Mouse (Mus musculus) midbrain, embryonic 16.5 days (tissue): ENCODE results near the gene Sun3. TPM values are rescaled to one million over a fixed set of nuclear protein-coding genes. Genes with fewer than 3 reads are reported as not detected.

ENCODE experiments used
- ATAC-seq: fragments of 200-750 bp; cut with Nextera tagmentation; 2 replicates; pipeline ENCODE4 v1.8.0; 2017; ENCODE audit warnings: moderate TSS enrichment
- H3K27ac ChIP-seq: fragments of 300-500 bp; sonication (generic); 2 replicates; pipeline ENCODE4 v1.5.1; 2014; ENCODE audit warnings: mild to moderate bottlenecking, low read length, mixed read lengths
- H3K27me3 ChIP-seq: fragments of 300-500 bp; sonication (generic); 2 replicates; pipeline ENCODE4 v1.6.1; 2014; ENCODE audit warnings: low read depth, low read length, mixed read lengths; ENCODE audit not compliant: control insufficient read depth, insufficient read depth
- H3K36me3 ChIP-seq: fragments of 300-500 bp; sonication (generic); 2 replicates; pipeline ENCODE4 v1.6.1; 2014; ENCODE audit warnings: mild to moderate bottlenecking, low read length, moderate library complexity, mixed read lengths; ENCODE audit not compliant: control insufficient read depth, insufficient read depth
- H3K4me1 ChIP-seq: fragments of 300-500 bp; sonication (generic); 2 replicates; pipeline ENCODE4 v1.6.1; 2014; ENCODE audit warnings: mild to moderate bottlenecking, low read length, mixed read lengths; ENCODE audit not compliant: control insufficient read depth, insufficient read depth
- H3K4me2 ChIP-seq: fragments of 300-500 bp; sonication (generic); 2 replicates; pipeline ENCODE4 v1.6.1; 2014; ENCODE audit warnings: mild to moderate bottlenecking, low read length, mixed read lengths
- H3K4me3 ChIP-seq: fragments of 300-500 bp; sonication (generic); 2 replicates; pipeline ENCODE4 v1.5.1; 2014; ENCODE audit warnings: low read depth, mild to moderate bottlenecking, low read length, moderate library complexity, mixed read lengths
- H3K9ac ChIP-seq: fragments of 300-500 bp; sonication (generic); 2 replicates; pipeline ENCODE4 v1.6.1; 2014; ENCODE audit warnings: low read depth, low read length, mixed read lengths
- H3K9me3 ChIP-seq: fragments of 300-500 bp; sonication (generic); replicated peaks from 2 replicates; pipeline ENCODE4 v1.6.1; 2014; ENCODE audit warnings: mild to moderate bottlenecking, low read length, mixed read lengths; ENCODE audit not compliant: control insufficient read depth, poor library complexity, severe bottlenecking
- WGBS: fragments of 180-500 bp; shearing (Covaris S2); extraction: QIAGEN DNeasy Blood & Tissue Kit; methylation state at CpG from one replicate; pipeline ENCODE4 v1.1.7; 2014; 5-methylcytosine and 5-hydroxymethylcytosine counted together
- polyA plus RNA-seq: library from polyadenylated mRNA; unstranded; fragments of >200 nt; fragmentation: Nextera tagmentation; extraction: Ambion mirVana; gene quantifications from 2 replicates; pipeline ENCODE4 v1.2.1, GENCODE M21; 2015

Gene Sun3
- polyA plus RNA-seq, 1 experiment from 2014 or later = 0.15 TPM

DNA sequence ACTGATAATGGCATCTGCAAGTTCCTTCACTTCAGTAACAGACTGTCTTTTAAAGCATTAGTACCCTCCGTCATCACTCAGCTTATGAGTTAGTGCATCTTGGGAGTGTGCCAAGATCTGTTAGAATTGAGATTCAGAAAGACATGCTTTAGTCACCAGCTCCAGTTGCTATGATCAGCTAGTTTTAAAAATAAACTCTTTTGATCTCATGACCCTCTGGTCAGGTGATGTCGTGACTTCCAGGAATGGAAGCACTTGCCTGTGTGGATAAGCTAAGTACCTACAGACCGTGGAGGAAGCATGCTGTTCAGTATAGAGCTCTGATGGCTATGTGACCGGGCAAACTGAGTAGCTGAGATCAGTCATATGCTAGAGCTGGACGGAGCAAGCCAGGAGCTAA, 1.7 kb downstream of the Sun3 start:
- Histone ChIP-seq H3K27me3 (peaks cover 11% of the 10 kb centered on the region), H3K4me1 (peaks cover 2% of the 10 kb centered on the region; the same call in 1 of the 2 replicates), H3K36me3 (no peaks in the 10 kb centered on the region), H3K9ac (no peak overlapping the region), H3K4me3 (no peak overlapping the region), H3K27ac (no peak overlapping the region), H3K9me3 (no peaks in the 10 kb centered on the region), H3K4me2 (no peak overlapping the region)
- 80% methylated on average over 5 of the region's 5 CpGs for WGBS
- ATAC-seq = no peak

DNA sequence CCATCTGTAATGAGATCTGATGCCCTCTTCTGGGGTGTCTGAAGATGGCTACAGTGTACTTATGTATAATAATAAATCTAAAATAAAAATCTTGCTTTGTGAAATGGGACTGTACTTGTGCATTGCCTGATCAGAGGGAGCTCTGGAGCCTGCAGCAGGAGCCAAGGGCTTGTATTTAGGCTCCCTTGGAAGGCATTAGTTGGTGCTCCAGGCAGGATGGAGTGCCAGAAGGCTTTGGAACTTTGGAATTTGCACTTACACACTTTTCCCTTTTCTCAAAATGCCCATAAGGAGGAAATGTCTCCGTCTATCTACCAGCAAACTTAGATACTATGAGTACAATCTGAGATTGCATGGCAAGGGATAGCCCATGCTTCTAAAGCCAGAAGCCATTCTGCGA, 2.2 kb downstream of the Sun3 start:
- Histone ChIP-seq H3K36me3 (no peaks in the 10 kb centered on the region), H3K27me3 (peaks cover 11% of the 10 kb centered on the region), H3K9me3 (no peaks in the 10 kb centered on the region), H3K4me3 (no peak overlapping the region), H3K9ac (no peak overlapping the region), H3K4me2 (no peak overlapping the region), H3K27ac (no peak overlapping the region), H3K4me1 (peaks cover 2% of the 10 kb centered on the region; the same call in 1 of the 2 replicates)
- WGBS = 88% methylated on average over 2 of the region's 2 CpGs
- ATAC-seq = no peak

DNA sequence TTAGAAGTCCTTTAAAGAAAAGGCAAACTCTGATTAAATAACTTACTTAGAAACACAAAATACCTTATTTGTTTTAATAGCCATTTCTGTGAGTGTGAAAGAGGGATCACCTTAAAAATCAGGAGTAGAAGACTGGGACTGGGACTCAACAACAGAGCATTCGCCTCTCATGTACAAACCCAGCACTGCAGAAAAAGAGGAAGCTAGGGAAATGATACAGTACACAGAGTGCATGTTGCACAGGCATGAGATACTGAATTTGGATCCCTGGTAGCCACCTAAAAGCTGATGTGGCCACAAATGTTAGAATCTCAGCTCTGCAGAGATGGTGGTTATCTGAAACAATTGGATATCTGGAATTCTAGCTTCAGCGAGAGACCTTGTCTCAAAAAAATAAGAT, 17.3 kb downstream of the Sun3 start:
- no peaks in the 10 kb centered on the region for H3K9me3 ChIP-seq
- no peaks in the 10 kb centered on the region for H3K27me3 ChIP-seq
- no peak for ATAC-seq
- no peak overlapping the region for H3K4me2 ChIP-seq
- H3K4me3 ChIP-seq = no peak overlapping the region
- 86% methylated on average over 2 of the region's 2 CpGs for WGBS
- no peak overlapping the region for H3K27ac ChIP-seq
- no peaks in the 10 kb centered on the region for H3K4me1 ChIP-seq
- no peak overlapping the region for H3K9ac ChIP-seq
- no peaks in the 10 kb centered on the region for H3K36me3 ChIP-seq

DNA sequence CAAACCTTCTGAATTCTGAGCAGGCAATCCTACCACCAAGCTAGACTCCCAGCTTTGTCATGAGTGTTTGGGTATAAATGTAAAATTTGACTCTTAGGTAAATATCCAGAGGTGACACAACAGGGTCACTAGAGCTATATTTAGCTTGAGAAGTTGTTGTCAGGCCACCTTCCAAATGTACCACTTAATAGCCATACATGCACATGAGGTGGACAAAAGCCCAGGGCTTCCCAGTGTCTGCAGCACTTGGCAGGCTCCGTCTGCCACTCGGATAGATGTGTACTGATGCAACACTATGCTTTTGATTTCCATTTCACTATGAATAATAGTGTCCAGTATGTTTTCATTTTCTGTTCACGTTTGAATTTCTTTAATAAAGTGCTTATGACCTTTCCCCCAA, 23.6 kb downstream of the Sun3 start:
- no peak overlapping the region for H3K27ac ChIP-seq
- ATAC-seq = no peak
- no peaks in the 10 kb centered on the region for H3K36me3 ChIP-seq
- no peak overlapping the region for H3K4me3 ChIP-seq
- WGBS = 68% methylated on average over 3 of the region's 3 CpGs
- no peaks in the 10 kb centered on the region for H3K27me3 ChIP-seq
- H3K4me2 ChIP-seq = no peak overlapping the region
- H3K9me3 ChIP-seq = no peaks in the 10 kb centered on the region
- H3K4me1 ChIP-seq = no peaks in the 10 kb centered on the region
- no peak overlapping the region for H3K9ac ChIP-seq

DNA sequence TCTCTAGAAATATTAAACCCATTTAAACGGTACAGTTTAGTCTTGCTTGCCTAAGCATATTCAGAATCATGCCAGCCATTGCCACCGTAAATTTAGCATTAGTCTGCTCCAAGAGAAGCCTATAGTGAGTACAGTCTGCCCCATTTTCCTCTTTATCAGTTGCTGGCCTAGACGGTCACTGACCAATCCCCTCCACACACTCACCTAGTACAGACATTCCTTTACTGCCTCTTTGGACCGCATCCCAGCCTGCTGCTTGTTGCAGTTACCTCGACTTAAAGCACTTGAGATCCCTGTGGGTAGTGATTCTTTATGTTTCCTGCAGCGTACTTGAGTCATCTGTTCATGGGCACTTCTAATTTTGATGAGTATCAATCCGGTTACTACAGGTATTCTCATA, 24.0 kb downstream of the Sun3 start:
- H3K27me3 ChIP-seq = no peaks in the 10 kb centered on the region
- H3K4me1 ChIP-seq = no peaks in the 10 kb centered on the region
- no peak overlapping the region for H3K9ac ChIP-seq
- no peak overlapping the region for H3K27ac ChIP-seq
- H3K4me2 ChIP-seq = no peak overlapping the region
- no peaks in the 10 kb centered on the region for H3K9me3 ChIP-seq
- WGBS = 83% methylated on average over 7 of the region's 7 CpGs
- ATAC-seq = no peak
- H3K4me3 ChIP-seq = no peak overlapping the region
- H3K36me3 ChIP-seq = no peaks in the 10 kb centered on the region

DNA sequence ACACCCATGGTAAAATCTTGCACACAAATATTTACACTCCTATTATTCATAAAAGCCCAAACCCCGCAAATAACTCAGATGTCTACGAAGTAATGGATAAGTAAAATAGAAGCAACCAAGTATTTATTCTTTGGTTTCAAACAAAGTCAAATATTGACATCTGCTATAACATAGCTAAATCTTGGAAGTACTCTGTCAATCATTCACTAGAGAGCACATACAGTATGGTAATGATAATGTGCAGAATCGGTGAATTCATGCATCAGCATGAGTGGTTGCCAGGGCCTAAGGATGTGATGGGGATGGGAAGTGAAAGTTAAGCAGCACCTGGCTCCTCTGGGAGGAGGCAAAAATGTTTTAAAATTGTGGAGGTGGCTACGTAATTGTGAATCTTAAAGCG, 28.6 kb downstream of the Sun3 start:
- no peaks in the 10 kb centered on the region for H3K9me3 ChIP-seq
- H3K36me3 ChIP-seq = no peaks in the 10 kb centered on the region
- 94% methylated on average over 5 of the region's 5 CpGs for WGBS
- no peak overlapping the region for H3K4me3 ChIP-seq
- H3K9ac ChIP-seq = no peak overlapping the region
- H3K27ac ChIP-seq = no peak overlapping the region
- H3K4me2 ChIP-seq = no peak overlapping the region
- H3K4me1 ChIP-seq = no peaks in the 10 kb centered on the region
- no peak for ATAC-seq
- H3K27me3 ChIP-seq = no peaks in the 10 kb centered on the region; the same call in 1 of the 2 replicates

DNA sequence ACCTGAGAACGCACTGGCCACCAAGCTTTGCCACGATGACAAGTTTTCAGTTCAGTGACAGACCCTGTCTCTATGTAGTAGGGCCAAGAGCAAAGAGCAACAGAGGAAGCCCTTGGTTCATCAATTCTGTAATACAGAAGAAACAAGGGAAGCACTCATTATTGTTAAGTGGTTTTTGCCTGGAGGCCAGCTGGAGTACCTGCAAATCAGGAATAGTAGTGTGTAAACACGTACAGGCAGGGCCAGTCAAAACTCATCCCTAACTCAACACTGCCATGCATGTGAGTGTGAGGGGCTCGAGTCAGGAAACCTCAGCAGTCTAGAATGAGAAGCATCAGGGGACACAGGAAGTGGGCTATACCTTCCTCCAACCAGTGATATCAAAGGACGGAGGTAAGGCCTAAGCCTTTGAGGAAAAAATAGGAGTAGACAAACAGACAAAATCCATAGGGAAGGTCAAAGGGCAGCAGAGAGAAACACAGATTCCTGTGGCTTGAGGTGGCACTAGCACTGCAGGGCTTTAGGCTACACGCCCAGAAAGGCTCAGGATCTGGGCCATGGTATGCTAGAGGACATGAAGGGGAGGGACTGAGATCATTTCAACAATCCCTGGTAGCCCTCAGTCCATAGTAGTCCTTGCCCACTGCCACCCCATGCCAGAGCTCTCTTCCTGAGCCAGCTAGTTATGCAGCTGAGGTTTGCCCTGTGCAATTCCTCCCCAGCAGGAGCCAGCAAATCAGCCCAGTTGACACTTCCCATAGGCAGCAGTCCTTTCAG, 30.1 kb downstream of the Sun3 start:
- Histone ChIP-seq H3K27me3 (no peaks in the 10 kb centered on the region; the same call in 1 of the 2 replicates), H3K4me2 (no peak overlapping the region), H3K4me1 (no peaks in the 10 kb centered on the region), H3K9me3 (no peaks in the 10 kb centered on the region), H3K4me3 (no peak overlapping the region), H3K27ac (no peak overlapping the region), H3K9ac (no peak overlapping the region), H3K36me3 (no peaks in the 10 kb centered on the region)
- WGBS = 78% methylated on average over 6 of the region's 6 CpGs
- ATAC-seq = no peak

DNA sequence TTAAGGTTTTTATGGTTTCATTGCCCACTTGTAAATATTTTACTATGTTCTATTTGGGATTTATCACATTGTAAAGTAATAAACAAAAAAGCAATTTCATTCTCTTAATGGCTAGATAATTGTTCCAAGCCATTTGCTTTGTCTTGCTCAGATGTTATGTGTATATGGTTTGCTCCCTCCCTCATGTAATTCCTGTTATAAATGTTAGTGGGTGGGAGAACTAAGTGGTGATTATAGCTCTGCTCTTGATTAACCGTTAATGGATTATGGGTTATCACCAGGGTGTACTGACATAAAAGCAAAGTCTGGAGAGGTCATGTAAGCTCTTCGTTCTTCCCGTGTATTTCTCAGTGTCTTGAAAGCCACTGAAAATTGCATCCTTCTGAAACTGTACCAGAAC, 34.1 kb downstream of the Sun3 start:
- no peak for ATAC-seq
- H3K36me3 ChIP-seq = no peaks in the 10 kb centered on the region
- H3K4me3 ChIP-seq = no peak overlapping the region
- no peaks in the 10 kb centered on the region for H3K9me3 ChIP-seq
- no peaks in the 10 kb centered on the region; the same call in 1 of the 2 replicates for H3K27me3 ChIP-seq
- no peak overlapping the region for H3K9ac ChIP-seq
- WGBS = 85% methylated on average over 3 of the region's 3 CpGs
- no peak overlapping the region for H3K4me2 ChIP-seq
- H3K4me1 ChIP-seq = peaks cover 10% of the 10 kb centered on the region
- no peak overlapping the region for H3K27ac ChIP-seq

DNA sequence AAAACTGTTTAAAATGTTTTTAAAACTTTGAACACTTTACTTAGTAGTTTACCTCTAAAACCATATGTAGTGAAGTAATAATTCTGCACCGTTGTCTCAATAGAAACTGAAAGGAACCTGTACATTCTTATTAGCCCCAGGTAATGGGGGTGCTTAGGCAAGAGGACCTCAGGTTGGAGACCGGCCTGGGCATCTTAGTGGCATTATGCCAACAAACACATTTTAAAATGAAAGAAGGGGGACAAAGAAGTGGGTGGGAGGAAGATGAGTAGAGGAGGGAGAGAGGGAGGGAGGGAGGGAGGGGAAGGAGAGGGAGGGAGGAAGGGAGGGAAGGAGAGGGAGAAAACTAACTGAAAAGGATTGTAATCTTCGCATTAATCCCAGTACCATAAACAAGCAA, 37.4 kb downstream of the Sun3 start:
- WGBS = 0% methylated on average over 3 of the region's 3 CpGs
- Histone ChIP-seq H3K9me3 (no peaks in the 10 kb centered on the region), H3K27ac (peak overlapping the region; percentile 77; the same call in 1 of the 2 replicates), H3K36me3 (peaks cover 5% of the 10 kb centered on the region; the same call in 1 of the 2 replicates), H3K4me2 (peak overlapping the region; percentile 81), H3K27me3 (no peaks in the 10 kb centered on the region; the same call in 1 of the 2 replicates), H3K9ac (peak overlapping the region; percentile 85), H3K4me1 (peaks cover 15% of the 10 kb centered on the region), H3K4me3 (peak overlapping the region; percentile 74)
- peak; percentile 26 for ATAC-seq
